Mouse (Mus musculus) liver, adult 2 months (tissue): ENCODE data around the gene Sox6. TPM values are rescaled to one million over a fixed set of nuclear protein-coding genes. Genes with fewer than 3 reads are reported as not detected.

Experiments
- DNase-seq: peaks from one replicate; pipeline ENCODE4 v3.0.0-alpha.2; 2011; ENCODE audit warnings: low read depth, low spot score; ENCODE audit errors: extremely low read depth
- H3K27ac ChIP-seq: fragments of 200-500 bp; replicated peaks from 2 replicates; pipeline ENCODE4 v1.5.1; 2012; ENCODE audit warnings: low read depth, mild to moderate bottlenecking, control low read depth, inconsistent platforms, low read length; ENCODE audit not compliant: insufficient read depth
- H3K27me3 ChIP-seq: fragments of 200-500 bp; 2 replicates; pipeline ENCODE4 v1.6.1; 2012; ENCODE audit warnings: mild to moderate bottlenecking, moderate library complexity, low read length, inconsistent platforms; ENCODE audit not compliant: control insufficient read depth, insufficient read depth
- H3K36me3 ChIP-seq: fragments of 200-500 bp; 2 replicates; pipeline ENCODE4 v1.6.1; 2012; ENCODE audit warnings: low read length, inconsistent platforms; ENCODE audit not compliant: control insufficient read depth, insufficient read depth
- H3K4me1 ChIP-seq: fragments of 200-500 bp; 2 replicates; pipeline ENCODE4 v1.6.1; 2011; ENCODE audit warnings: low read length; ENCODE audit not compliant: control insufficient read depth, insufficient read depth
- H3K4me3 ChIP-seq: fragments of 200-500 bp; 2 replicates; pipeline ENCODE4 v1.5.1; 2011; ENCODE audit warnings: low read depth, mild to moderate bottlenecking, control low read depth, low read length, moderate library complexity; ENCODE audit not compliant: insufficient read depth
- H3K79me2 ChIP-seq: fragments of 200-500 bp; 2 replicates; pipeline ENCODE4 v1.6.1; 2012; ENCODE audit warnings: inconsistent platforms, mild to moderate bottlenecking, low read length, moderate library complexity; ENCODE audit not compliant: control insufficient read depth, insufficient read depth
- H3K9ac ChIP-seq: fragments of 200-500 bp; 2 replicates; pipeline ENCODE4 v1.6.1; 2012; ENCODE audit warnings: low read depth, mild to moderate bottlenecking, control low read depth, inconsistent platforms, low read length
- CTCF ChIP-seq: fragments of 200-500 bp; IDR thresholded peaks from 2 replicates; pipeline ENCODE4 v1.5.1; 2011; ENCODE audit warnings: low read depth, low read length, control low read depth
- POLR2A ChIP-seq: fragments of 200-500 bp; IDR thresholded peaks from 2 replicates; pipeline ENCODE4 v1.6.1; 2011; ENCODE audit warnings: low read length, control low read depth; ENCODE audit not compliant: insufficient read depth; ENCODE audit errors: extremely low read depth
- WGBS: fragments of 180-500 bp; shearing (Covaris S2); methylation state at CpG from one replicate; pipeline ENCODE4 v1.1.7; 2018; 5-methylcytosine and 5-hydroxymethylcytosine counted together
- polyA plus RNA-seq: library from polyadenylated mRNA; depleted of rRNA; stranded (reverse); fragments of >200 nt; gene quantifications from 2 replicates; pipeline ENCODE4 v1.2.3, GENCODE M21; 2012
- total RNA-seq: library from RNA; depleted of rRNA; stranded (reverse); fragments of >200 nt; gene quantifications from 2 replicates; pipeline ENCODE4 v1.2.3, GENCODE M21; 2014

The Sox6 gene
- total and polyA plus RNA-seq, 2 experiments = 16.0 to 34.8 TPM

DNA sequence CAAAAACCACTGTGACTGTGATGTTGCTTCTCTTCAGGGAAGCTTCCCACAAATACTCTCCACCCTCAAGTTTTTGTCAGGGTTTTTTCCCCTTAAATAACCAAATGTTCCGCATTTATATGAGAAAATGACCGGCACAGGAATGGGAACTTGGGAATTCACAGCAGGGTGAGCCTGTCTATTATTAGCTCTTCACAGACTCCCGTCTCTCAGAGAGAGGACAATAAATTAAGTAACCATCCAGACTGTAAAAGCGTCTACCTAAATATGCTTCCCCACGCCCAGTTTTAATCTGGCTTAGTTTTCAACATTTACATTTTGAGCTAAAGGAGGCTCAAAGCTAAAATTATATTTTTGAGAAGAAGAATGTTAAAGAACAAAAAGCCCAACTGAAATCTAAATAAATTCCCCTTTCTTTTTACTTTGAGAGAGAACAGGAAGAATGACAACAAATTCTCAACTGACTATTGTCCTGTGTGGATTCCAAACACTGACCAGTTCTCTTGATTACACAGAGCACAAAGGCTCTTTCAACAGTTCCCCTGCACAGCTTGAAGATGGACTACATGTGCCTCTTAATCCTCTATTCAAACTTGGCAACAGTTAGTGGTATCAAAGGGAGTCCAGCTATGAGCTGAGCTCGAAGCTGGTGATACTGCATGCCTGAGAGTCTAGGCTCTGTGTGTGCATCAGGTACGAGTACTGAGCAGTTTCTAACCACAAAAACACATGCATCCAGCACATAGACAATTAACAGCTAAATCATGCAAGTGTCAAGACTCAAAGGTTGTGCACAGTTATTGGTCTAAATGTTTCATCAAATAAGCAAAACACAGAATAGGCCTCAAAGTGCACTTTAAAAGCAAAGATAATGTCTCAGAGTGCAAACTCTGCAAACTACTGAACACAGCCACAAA is 316.7 kb downstream of the Sox6 start:
- Histone ChIP-seq H3K79me2 (peaks cover 3% of the 10 kb centered on the region; the same call in 1 of the 2 replicates), H3K4me1 (peaks cover 3% of the 10 kb centered on the region), H3K4me3 (no peak overlapping the region), H3K9ac (no peak overlapping the region), H3K27me3 (no peaks in the 10 kb centered on the region), H3K36me3 (no peaks in the 10 kb centered on the region), H3K27ac (no peak overlapping the region)
- 80% methylated on average over 7 of the region's 7 CpGs for WGBS
- peak; percentile 19 for DNase-seq
- TF ChIP-seq CTCF (no peak), POLR2A (no peak)

DNA sequence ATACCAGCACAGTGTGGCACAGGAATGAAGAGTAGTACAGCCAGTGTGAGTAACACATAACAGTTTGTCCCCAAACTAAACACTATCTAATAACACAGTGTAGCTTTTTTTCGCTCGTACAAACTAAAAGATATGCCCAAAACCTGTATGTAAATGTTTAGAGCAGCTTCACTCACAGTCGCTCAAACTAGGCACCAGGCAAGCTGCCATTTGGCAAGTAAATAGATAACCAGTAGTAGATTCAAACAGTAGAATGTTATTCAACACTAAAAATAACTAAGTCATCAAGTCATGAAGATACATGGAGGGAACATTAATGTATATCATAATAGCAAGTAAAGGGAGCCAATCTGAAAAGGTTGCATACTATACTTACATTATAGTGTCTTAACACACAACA is 318.8 kb downstream of the Sox6 start:
- Histone ChIP-seq H3K27ac (no peak overlapping the region), H3K27me3 (no peaks in the 10 kb centered on the region), H3K36me3 (no peaks in the 10 kb centered on the region), H3K4me3 (no peak overlapping the region), H3K4me1 (peaks cover 3% of the 10 kb centered on the region), H3K79me2 (peaks cover 3% of the 10 kb centered on the region; the same call in 1 of the 2 replicates), H3K9ac (no peak overlapping the region)
- TF ChIP-seq CTCF = no peak
- no peak for TF ChIP-seq POLR2A
- peak; percentile 56 for DNase-seq
- WGBS = 32% methylated on average over 3 of the region's 3 CpGs

DNA sequence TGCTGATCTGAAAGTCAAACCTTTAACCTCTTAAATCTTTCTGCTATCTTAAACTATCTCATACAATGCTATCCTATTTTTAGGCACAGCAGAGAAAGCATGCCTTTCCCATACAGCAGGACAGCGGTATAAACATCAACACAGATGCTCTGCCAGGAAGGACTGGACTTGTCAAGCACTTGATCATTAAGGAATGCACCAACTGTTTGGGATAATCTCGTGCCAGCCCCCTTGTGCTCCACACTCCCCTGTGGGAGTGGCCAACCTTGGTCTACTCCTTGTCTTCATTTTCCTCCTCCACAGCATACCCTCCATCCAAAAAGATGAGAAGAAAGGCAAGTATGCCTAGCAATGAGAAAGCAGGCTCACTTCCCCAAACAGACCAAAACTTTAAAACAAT is 332.5 kb downstream of the Sox6 start:
- H3K79me2 ChIP-seq = peaks cover 7% of the 10 kb centered on the region
- H3K36me3 ChIP-seq = no peaks in the 10 kb centered on the region
- no peak overlapping the region for H3K4me3 ChIP-seq
- no peaks in the 10 kb centered on the region for H3K4me1 ChIP-seq
- H3K27ac ChIP-seq = no peak overlapping the region
- no peak overlapping the region for H3K9ac ChIP-seq
- DNase-seq = no peak
- 58% methylated on average over 2 of the region's 2 CpGs for WGBS
- no peaks in the 10 kb centered on the region for H3K27me3 ChIP-seq
- TF ChIP-seq POLR2A (no peak), CTCF (no peak)

DNA sequence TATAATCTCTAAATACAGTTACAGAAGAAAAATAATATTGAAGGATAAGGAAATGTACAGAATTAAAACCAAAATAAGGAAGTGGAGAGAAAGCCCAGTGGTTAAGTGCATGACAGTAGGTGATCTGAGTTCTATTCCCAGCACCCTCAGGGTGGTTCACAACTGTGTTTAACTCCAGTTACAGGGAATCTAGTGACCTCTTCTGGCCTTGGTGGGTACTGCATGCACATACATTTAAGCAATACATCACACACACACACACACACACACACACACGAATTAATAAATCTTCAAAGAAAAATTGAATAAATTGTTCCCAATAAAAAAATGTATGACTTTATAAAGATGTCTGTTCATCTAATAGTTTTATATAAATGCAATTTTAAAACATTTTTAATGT is 340.5 kb downstream of the Sox6 start:
- H3K4me1 ChIP-seq = no peaks in the 10 kb centered on the region; the same call in 1 of the 2 replicates
- no peak for DNase-seq
- no peak overlapping the region for H3K4me3 ChIP-seq
- 92% methylated on average over 1 of the region's 1 CpGs for WGBS
- no peaks in the 10 kb centered on the region for H3K27me3 ChIP-seq
- no peak overlapping the region for H3K27ac ChIP-seq
- no peaks in the 10 kb centered on the region; the same call in 1 of the 2 replicates for H3K79me2 ChIP-seq
- TF ChIP-seq POLR2A = no peak
- no peak for TF ChIP-seq CTCF
- H3K36me3 ChIP-seq = no peaks in the 10 kb centered on the region
- H3K9ac ChIP-seq = no peak overlapping the region

DNA sequence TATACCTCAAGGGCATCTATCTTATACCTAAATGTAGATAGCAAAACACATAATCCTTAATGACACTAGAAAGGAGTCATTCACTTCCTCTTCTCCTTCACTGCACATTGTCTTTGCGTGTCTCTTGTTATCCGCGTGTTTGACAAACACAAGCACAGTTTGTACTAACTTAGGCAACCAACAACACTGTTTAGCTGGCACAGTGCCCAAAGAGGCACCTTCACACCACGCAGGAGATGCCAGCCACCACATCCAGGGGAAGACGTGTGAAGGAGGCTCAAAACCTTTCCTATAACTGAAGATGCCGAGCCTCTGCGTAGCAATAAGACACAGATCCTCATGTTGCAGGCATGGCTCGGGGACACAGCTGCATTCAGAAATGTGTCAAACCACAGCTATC is 345.4 kb downstream of the Sox6 start:
- no peaks in the 10 kb centered on the region for H3K27me3 ChIP-seq
- 0 out of 2 replicates have a peak, but pooled peaks cover 5% of the 10 kb centered on the region for H3K79me2 ChIP-seq
- no peak overlapping the region for H3K4me3 ChIP-seq
- H3K27ac ChIP-seq = no peak overlapping the region
- no peak overlapping the region for H3K9ac ChIP-seq
- TF ChIP-seq POLR2A = no peak
- TF ChIP-seq CTCF = no peak
- 47% methylated on average over 8 of the region's 8 CpGs for WGBS
- H3K36me3 ChIP-seq = no peaks in the 10 kb centered on the region
- no peaks in the 10 kb centered on the region; the same call in 1 of the 2 replicates for H3K4me1 ChIP-seq
- peak; percentile 51 for DNase-seq

DNA sequence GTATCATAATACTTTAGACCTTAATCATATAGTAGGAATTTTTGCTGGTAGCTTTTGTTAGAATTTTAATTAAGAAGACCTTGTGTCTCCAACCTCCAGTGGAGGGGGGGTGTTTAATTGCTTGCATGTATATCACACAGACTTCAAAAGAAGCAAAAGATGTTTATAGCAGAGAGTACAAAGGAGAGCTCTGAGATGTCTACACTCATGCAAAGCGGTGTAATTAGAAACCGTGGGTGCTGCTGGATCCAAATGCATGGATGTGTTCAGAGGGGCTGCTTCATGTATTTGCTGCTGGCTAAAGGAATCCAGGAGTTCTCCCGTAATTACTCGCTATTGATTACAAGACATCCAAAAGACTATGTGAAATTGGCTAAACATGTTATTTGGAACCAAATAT is 347.5 kb downstream of the Sox6 start:
- H3K36me3 ChIP-seq = no peaks in the 10 kb centered on the region
- no peak overlapping the region for H3K27ac ChIP-seq
- no peaks in the 10 kb centered on the region for H3K27me3 ChIP-seq
- no peak for DNase-seq
- H3K4me1 ChIP-seq = no peaks in the 10 kb centered on the region; the same call in 1 of the 2 replicates
- no peak for TF ChIP-seq POLR2A
- no peak for TF ChIP-seq CTCF
- H3K79me2 ChIP-seq = 0 out of 2 replicates have a peak, but pooled peaks cover 5% of the 10 kb centered on the region
- H3K4me3 ChIP-seq = no peak overlapping the region
- WGBS = 88% methylated on average over 4 of the region's 4 CpGs
- no peak overlapping the region for H3K9ac ChIP-seq
